Mouse (Mus musculus) T-cell, adult 2 months (primary cell): Measurements from ENCODE around the gene Ms4a4a.
A peak's percentile ranks its signal among the peaks of the same experiment; 100 is the strongest.
"Not testable (repeated sequence)": the region's sequence is repeated elsewhere in the genome, so short reads cannot be mapped to it uniquely, and the experiment has no call there.

Source experiments
- DNase-seq: peaks from one replicate; pipeline ENCODE4 v3.0.0; 2022; ENCODE audit warnings: low spot score

The Ms4a4a gene

GRCm38 (mm10) chr19:11375273-11375672, at the start of gene Ms4a4a:
Ms4a4a (plus strand) TSS chr19:11375523.
- no peak for DNase-seq

DNA sequence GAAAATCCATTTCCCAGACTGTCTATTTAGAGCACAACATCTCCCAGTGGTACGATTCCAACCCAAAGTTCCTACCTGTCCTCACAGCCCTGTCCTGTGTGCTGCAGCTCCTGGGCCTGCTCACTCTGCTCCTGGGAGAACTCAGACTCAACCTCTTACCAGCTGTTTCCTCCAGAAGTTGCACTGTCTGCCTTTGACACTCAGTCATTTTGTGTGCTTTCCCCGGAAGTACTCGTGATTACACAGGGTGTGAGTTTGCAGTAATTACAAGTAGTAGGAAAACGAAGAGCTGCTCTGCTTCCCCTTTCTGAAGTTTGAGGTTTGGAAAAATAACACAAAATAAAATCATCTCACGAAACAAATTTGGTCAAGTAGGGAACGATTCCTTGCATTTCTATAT, 39.4 kb upstream of the Ms4a4a start, which contains the start of gene Ms4a7:
Gene Ms4a7 (minus strand): TSS at position 215 of the 400 bp plus-strand sequence.
- no peak for DNase-seq

GRCm38 (mm10) chr19:11343147-11343546, 32.2 kb upstream of the Ms4a4a start:
- no peak for DNase-seq

- DNase-seq: no peak
Observed at GRCm38 (mm10) chr19:11343992-11344391, 31.3 kb upstream of the Ms4a4a start.

DNA sequence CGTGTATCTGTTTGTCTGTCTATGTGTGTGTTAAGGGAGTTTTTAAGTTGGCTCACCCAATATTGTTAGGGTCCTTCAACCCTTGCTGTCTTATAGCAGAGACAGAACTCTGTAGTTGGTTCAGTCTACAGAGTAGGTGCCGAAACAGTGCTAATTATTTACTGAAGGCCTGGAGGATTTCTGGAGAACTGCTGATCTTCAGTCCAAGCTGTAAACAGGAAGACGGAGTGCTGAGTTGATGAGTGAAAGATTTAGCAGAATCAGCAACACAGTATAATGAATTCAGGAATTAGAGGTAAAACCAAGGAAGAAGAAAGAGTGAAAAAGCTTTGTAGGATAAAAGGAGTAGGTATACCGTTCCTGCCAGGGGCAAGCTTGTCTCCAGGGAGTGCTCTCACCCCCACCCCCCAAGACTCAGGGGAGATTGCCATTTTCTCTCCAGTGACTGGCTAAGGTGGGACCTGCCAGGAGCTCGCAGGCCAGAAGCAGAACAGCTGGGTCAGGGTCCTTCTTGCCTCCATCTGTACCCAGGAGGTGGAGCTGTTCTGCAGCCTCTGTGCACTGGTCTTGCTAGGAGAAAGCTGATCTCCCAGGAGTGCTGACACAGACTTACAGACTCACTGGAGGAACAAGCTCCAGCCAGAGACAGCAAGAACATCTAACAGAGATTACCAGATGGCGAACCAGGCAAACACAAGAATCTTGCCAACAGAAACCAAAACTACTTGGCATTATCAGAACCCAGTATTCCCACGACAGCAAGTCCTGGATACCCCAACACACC, 25.4 kb upstream of the Ms4a4a start:
- DNase-seq: no peak

DNA sequence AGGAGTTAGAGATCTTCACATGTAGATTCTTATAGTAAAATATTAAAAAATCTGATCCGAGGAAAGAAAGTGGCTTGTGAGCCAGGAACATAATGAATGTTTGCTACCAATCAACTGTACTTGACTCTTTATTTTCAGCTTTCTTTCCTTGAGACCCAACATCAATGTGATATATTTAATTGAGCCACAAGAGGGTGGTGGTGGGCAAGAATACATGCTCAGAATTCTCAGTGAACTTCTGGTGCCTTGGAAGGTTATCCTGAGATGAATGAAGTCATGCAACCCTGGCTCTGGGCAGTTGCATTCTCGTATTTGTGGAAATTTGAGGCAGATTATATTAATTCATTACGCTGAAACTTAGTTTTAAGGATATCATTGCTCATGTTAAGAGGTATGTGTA, 23.4 kb upstream of the Ms4a4a start:
- peak; percentile 62 for DNase-seq

DNA sequence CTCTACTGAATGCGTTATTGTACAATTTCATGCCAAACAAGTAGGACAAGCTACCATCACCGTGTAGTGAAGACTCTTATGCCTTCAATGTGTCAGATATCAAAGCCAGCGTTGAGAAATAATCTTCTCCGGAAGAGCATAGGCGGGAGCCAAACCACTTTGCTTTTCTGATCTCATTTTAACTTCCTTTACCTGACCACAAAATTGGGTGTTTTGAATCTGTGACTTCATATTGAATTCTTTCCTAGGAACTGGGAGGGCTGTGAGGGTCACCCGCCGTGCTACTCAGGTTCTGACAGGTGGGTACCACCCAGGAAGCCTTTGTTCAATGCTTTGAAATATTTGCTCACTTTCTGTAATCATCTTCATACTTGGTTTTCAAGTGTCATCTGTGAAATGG, 19.6 kb upstream of the Ms4a4a start:
- peak; percentile 91 for DNase-seq

- peak; percentile 58 for DNase-seq
Observed at GRCm38 (mm10) chr19:11360106-11360505, 15.2 kb upstream of the Ms4a4a start.

DNA sequence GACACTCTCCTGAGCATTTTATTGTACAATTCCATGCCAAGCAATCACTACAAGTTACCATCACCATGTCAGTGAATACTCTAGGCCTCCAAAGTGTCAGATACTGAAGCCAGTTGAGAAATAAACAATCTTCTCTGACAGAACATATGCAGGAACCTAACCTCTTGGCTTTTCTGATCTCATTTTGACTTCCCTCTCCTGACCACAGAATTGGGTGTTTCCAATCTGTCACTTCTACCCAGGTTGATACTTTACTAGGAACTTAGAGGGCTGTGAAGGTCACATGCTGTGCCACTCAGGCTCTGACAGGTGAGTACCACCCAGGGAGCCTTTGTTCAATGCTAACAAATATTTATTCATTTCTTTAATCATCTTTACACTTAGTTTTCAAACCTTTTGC, 13.3 kb upstream of the Ms4a4a start:
- peak; percentile 90 for DNase-seq

DNA sequence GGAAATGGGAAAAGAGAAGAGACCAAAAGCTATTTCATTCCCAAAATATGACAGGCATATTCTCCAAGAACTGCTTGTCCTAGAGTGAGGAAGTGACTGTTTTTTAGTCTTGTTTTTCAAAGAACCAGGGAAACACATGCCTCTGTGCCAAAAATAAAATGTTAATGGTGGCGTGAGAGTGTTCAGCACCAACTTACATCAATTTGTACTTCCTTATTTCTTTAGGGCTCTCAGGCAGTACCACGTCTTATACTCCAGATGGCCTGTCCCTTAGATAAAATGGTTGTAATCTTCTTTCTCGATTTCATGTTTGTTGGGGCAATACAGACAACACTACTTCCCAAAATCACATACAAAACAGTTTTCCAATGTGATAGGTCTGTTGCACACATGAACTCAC, 7.0 kb upstream of the Ms4a4a start:
- DNase-seq: no peak

GRCm38 (mm10) chr19:11371181-11371580, 4.1 kb upstream of the Ms4a4a start:
- DNase-seq: no peak

- no peak for DNase-seq
Observed at GRCm38 (mm10) chr19:11376399-11376798, 1.1 kb downstream of the Ms4a4a start.

DNA sequence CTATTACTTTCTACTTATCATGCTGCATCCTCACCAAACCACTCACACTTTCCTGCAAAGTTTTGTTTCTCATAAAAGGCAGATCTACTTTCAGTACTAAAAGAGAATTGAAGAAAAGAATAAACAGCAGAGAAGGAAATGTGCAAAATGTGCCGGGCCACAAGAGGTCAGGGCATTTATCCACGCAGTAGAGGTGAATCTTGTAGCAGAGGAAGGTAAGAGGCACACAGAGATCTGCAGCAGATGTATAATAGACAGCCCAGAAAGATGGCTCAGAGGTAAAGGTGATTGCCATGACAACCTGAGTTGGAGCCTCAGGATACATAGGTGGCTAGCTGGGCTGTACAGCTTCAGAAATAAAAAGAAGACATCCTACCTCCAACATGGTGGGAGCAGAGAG, 11.8 kb downstream of the Ms4a4a start:
- DNase-seq: peak; percentile 68

GRCm38 (mm10) chr19:11387685-11388084, 12.4 kb downstream of the Ms4a4a start:
- peak; percentile 36 for DNase-seq

- no peak for DNase-seq
Observed at GRCm38 (mm10) chr19:11388949-11389348, 13.6 kb downstream of the Ms4a4a start.

DNA sequence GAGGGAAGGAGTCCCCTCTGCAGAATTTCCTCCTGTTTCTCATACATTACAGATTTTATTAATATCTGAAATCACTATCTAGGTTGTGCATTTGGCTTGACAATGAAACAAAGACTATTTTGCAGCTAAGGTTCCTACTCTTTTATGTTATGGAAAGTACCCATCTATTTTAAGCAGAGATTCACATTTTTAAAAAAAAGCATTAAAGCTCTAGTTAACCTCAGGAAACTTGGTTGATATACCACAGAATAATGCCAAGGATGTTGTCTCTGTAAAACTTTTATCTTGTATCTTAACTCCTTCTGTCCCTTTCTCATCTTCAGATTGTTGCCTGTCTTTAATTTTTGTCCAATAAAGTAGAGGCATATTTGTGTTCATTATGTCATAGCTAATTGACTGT, 20.4 kb downstream of the Ms4a4a start:
- no peak for DNase-seq

DNA sequence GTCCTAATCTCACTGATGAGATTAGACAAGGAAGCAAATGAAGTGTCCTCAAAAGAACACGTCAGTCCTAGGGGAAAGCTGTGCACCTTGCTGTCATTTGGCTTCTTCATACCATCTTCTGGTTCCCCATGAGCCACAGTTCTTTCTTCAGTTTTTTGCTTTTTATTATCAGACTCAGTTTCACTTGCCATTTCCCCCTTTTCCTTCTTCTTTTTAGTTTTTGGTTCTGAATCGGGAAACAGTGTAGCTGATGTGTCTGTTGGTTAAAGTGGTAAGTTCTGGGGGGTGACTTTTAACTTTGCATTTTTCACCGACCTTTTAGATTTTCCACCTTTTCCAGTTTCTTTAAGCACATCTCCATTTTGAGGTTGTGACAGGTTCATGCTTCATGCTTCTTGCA, 29.2 kb downstream of the Ms4a4a start, which contains the start of gene Ms4a4c:
Gene Ms4a4c (plus strand): TSS at position 244 of the 400 bp plus-strand sequence.
- DNase-seq: no peak

DNA sequence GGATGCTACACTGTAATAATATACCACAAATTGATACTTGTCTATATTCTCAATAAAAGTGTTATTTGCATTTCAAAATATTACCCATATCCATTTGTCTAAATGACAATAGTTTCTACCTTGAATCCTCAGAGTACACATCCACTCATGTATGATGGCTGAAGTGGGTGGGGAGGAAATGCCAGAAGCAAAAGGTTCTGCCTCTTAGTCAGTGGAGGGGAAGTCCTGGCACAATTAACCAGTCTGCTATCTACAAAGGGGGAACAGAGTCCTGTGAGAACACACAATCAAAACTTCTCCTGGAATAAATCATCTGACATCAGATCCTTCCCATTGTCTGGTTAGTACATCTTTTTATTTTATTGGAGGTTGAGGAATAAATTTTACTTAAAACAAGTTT, 32.1 kb downstream of the Ms4a4a start:
- peak; percentile 53 for DNase-seq

DNA sequence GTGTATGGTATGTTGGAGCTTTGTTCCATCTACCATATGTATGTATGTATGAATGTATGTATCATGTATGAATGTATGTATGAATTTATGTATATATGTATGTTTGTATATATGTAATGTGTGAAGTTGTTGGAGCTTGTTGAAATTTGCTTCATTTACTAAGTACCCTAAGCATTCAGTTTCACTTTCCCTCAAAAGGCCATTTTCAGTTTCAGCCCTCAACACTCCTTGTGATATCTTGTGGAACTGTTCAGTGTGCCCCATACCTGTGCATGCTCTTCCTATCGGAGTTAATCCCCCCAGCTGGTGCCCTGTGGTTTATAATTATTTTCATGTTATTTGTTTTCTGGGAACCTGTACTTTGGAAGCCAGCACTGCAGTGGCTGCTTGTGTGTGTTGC, 33.3 kb downstream of the Ms4a4a start:
- DNase-seq: no peak

GRCm38 (mm10) chr19:11411640-11412039, 36.3 kb downstream of the Ms4a4a start:
- peak; percentile 40 for DNase-seq

- DNase-seq: peak; percentile 31
Observed at GRCm38 (mm10) chr19:11414084-11414483, 38.8 kb downstream of the Ms4a4a start.

- DNase-seq: no peak
Observed at GRCm38 (mm10) chr19:11415581-11415980, 40.3 kb downstream of the Ms4a4a start.

- not testable (repeated sequence) for DNase-seq
Observed at GRCm38 (mm10) chr19:11418865-11419264, 43.5 kb downstream of the Ms4a4a start.

DNA sequence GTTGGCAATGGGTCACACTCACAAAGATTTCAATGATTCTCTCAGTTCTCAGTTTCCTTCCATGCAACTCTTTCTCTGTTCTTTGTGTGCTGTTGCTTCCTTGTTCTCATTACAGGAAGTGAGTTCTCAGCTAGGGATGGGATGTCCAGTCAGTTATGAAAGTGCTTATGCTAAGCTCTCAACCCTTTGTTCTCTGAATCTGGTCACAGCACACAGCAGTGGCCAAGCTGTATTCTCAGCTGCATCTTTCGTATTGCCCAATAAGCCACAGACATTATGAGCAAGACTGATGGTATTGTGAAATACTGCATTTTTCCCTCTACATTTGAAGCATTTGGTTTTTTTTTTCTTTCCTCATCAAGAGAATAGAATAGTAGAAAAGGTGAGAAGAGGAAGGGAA, 55.9 kb downstream of the Ms4a4a start:
- not testable (repeated sequence) for DNase-seq
